Mouse (Mus musculus) ES-E14 (cell line): ENCODE results near the gene Rpl6. TPM values are rescaled to one million over a fixed set of nuclear protein-coding genes. Genes with fewer than 3 reads are reported as not detected.

Source experiments
- DNase-seq: peaks from one replicate; pipeline ENCODE4 v3.0.0-alpha.2; 2013; ENCODE audit warnings: low read depth, low spot score
- H3K27ac ChIP-seq: 2 replicates; pipeline ENCODE4 v1.5.1; 2012; ENCODE audit warnings: low read depth, mild to moderate bottlenecking, low read length, moderate library complexity, mixed read lengths; ENCODE audit not compliant: poor library complexity, insufficient read depth, severe bottlenecking
- H3K36me3 ChIP-seq: 2 replicates; pipeline ENCODE4 v1.6.1; 2012; ENCODE audit warnings: mild to moderate bottlenecking, low read length, moderate library complexity, mixed read lengths; ENCODE audit not compliant: control insufficient read depth, poor library complexity, insufficient read depth, severe bottlenecking
- H3K4me1 ChIP-seq, 2 experiments: fragments of 150-350 bp in 1 of 2; sonication (generic) in 1 of 2; 2 replicates each; pipeline ENCODE4 v1.6.1; 2012; ENCODE audit warnings: low read length in 2 of 2, mild to moderate bottlenecking in 1 of 2, mixed read lengths in 1 of 2; ENCODE audit not compliant: control insufficient read depth in 2 of 2, insufficient read depth in 2 of 2, poor library complexity in 1 of 2
- H3K4me3 ChIP-seq, 2 experiments: fragments of 150-350 bp in 1 of 2; sonication (generic) in 1 of 2; 2 replicates each; pipeline ENCODE4 v1.5.1; 2012; ENCODE audit warnings: low read length in 2 of 2, low read depth in 1 of 2, mild to moderate bottlenecking in 1 of 2, mixed read lengths in 1 of 2; ENCODE audit not compliant: insufficient read depth in 1 of 2, poor library complexity in 1 of 2, severe bottlenecking in 1 of 2
- H3K9ac ChIP-seq: 2 replicates; pipeline ENCODE4 v1.6.1; 2012; ENCODE audit warnings: low read depth, mild to moderate bottlenecking, low read length, mixed read lengths; ENCODE audit not compliant: poor library complexity, insufficient read depth, severe bottlenecking
- H3K9me3 ChIP-seq: fragments of 150-350 bp; sonication (generic); 2 replicates; pipeline ENCODE4 v1.6.1; 2012; ENCODE audit warnings: low read depth, mild to moderate bottlenecking, low read length; ENCODE audit not compliant: control insufficient read depth, insufficient read depth
- CHD2 ChIP-seq: IDR thresholded peaks from 2 replicates; pipeline ENCODE4 v1.6.1; 2014; ENCODE audit warnings: mild to moderate bottlenecking, low read depth, low read length, inconsistent platforms
- HCFC1 ChIP-seq: IDR thresholded peaks from 2 replicates; pipeline ENCODE4 v1.6.1; 2012; ENCODE audit warnings: low read length, inconsistent platforms, borderline replicate concordance; ENCODE audit not compliant: insufficient read depth
- MAFK ChIP-seq: IDR thresholded peaks from 2 replicates; pipeline ENCODE4 v1.6.1; 2014; ENCODE audit warnings: mild to moderate bottlenecking, low read depth, low read length, inconsistent platforms; ENCODE audit not compliant: insufficient read depth
- ZC3H11A ChIP-seq: IDR thresholded peaks from 2 replicates; pipeline ENCODE4 v1.6.1; 2012; ENCODE audit warnings: low read depth, mild to moderate bottlenecking, inconsistent platforms, low read length, borderline replicate concordance
- ZNF384 ChIP-seq: IDR thresholded peaks from 2 replicates; pipeline ENCODE4 v1.6.1; 2012; ENCODE audit warnings: low read depth, low read length, inconsistent platforms
- in situ Hi-C, 2 experiments: fragments of 600-800 bp; cut with MboI; formaldehyde crosslinking; loops; one replicate each; pipeline ENCODE4 v1.15.1; 2025; ENCODE audit warnings: low sequenced_read_pairs in 2 of 2, inconsistent platforms in 1 of 2; ENCODE audit not compliant: unreplicated experiment in 2 of 2
- total RNA-seq: library from RNA; depleted of rRNA; stranded (reverse); fragments of 300-350 nt; gene quantifications from 2 replicates; pipeline ENCODE4 v1.2.3, GENCODE M21; 2012

Gene Rpl6
- total RNA-seq, 1 experiment = 2,169 TPM

DNA sequence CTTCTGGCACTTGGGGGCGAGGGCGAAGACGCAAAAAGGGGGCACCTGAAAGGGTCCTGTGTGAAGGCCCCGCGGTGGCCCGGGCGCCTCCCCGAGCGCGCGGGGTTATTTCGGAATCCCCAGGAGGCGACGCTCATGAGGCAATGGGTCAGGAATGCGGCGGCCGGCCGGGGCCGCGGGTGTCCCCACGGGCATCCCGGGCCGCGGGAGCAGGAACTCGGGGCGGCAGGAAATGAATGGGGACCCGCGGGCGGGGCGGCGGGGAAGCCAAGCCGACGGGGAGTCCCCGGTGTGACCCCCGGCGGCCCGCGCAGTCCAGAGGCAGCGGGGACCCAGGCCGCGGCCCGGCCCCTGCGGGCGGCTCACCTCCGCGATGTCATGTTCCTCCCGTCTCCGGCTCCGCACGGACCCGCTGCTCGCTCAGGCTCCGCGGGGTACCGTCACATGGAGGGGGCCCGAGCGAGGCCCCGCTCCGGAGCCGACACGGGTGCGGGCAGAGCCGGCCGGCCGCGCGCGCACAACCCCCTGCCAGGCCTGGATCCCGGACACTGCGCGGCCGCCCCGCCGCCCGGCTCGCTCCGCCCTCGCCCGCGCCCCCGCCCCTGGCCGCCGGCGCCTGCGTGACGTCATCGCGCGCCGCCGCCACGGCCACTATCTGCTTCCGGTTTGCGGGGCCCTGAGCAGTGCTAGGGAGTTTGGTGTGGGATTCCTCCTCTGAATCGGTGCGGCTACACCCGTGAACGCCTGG, 13.3 kb upstream of the Rpl6 start, which contains the start of gene Ptpn11:
Ptpn11 (minus strand) TSS at position 562 of the 748 bp plus-strand sequence.
- Histone ChIP-seq H3K9ac (peak within 1 kb of the TSS; percentile 96), H3K9me3 (no peaks in the 10 kb centered on the region), H3K4me1 (peaks cover 2 to 14% of the 10 kb centered on the region in 2 experiments; a peak in 2 of 4 replicates), H3K36me3 (no peaks in the 10 kb centered on the region; the same call in 1 of the 2 replicates), H3K27ac (peak within 1 kb of the TSS; percentile 57; the same call in 1 of the 2 replicates), H3K4me3 (peak within 1 kb of the TSS; percentile 92 to 94)
- TF ChIP-seq HCFC1 (peak; percentile 77), ZNF384 (no peak)
- in situ Hi-C loops = no loop called here
- DNase-seq = peak; percentile 61

DNA sequence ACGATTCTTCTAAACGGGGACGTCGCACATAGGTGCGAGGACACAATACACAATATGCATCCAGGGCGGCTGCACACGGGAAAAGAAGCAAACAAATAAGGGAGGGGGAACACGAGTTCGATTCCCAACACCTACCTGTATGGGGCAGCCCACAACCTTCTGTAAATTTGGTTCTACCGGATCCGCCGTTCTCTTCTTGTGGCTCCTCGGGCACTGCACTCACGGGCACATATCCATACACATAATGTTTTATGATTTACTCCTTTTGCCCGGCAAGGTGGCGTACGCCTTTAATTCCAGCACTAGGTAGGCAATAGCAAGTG, 12.7 kb upstream of the Rpl6 start:
- DNase-seq = no peak
- Histone ChIP-seq H3K9ac (peak overlapping the region; percentile 96), H3K9me3 (no peaks in the 10 kb centered on the region), H3K27ac (0 out of 2 replicates have a peak overlapping the region, but pooled peaks have one; percentile 57), H3K4me1 (peaks cover 2 to 14% of the 10 kb centered on the region in 2 experiments; a peak in 2 of 4 replicates), H3K4me3 (peak overlapping the region; percentile 92 to 94), H3K36me3 (no peaks in the 10 kb centered on the region; the same call in 1 of the 2 replicates)
- TF ChIP-seq HCFC1 (no peak), ZNF384 (no peak), CHD2 (no peak)
- in situ Hi-C loops = no loop called here

DNA sequence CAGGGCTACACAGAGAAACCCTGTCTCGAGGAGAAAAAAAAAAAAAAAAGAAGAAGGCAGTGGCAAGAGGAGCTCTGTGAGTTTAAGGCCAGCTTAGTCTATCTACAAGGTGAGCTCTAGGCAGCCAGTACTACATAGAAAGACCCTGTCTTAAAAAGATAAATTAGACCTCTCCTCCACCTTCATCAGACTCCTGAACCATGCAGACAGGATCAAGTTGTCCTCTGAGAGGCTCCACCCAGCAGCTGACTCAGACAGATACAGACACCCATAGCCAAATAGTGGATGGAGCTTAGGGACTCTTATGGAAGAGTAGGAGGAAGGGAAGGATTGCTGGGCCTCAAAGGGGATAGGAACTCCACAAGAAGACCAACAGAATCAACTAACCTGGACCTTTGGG, 10.1 kb upstream of the Rpl6 start:
- Histone ChIP-seq H3K9ac (no peak overlapping the region), H3K27ac (no peak overlapping the region), H3K4me3 (no peak overlapping the region), H3K9me3 (no peaks in the 10 kb centered on the region), H3K36me3 (no peaks in the 10 kb centered on the region; the same call in 1 of the 2 replicates), H3K4me1 (peaks cover 2% of the 10 kb centered on the region in 2 experiments; a peak in 2 of 4 replicates)
- TF ChIP-seq ZNF384 (no peak), HCFC1 (no peak), ZC3H11A (no peak), CHD2 (no peak), MAFK (no peak)
- in situ Hi-C loops = no loop called here
- no peak for DNase-seq

DNA sequence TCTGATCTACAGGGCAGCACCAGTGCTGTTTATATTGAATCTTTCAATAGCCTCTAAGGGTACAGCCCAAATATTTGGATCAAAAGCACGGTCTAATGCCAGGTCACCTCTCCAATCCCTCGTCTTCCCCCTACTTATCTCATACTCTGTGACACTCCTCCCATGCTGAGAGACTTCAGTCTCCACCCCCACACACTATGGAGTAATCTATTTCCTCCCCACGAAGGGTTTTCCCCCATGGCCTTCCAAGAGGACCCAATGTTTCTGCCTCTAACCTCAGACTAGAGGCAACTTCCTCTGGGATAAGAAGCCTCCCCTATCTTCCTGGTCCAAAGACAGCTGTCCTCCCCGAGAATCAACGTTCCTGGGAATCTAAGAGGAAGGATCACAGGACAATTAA, 7.5 kb upstream of the Rpl6 start:
- in situ Hi-C loops = no loop called here
- TF ChIP-seq ZNF384 = no peak
- no peak for TF ChIP-seq MAFK
- TF ChIP-seq CHD2 = no peak
- TF ChIP-seq ZC3H11A = no peak
- TF ChIP-seq HCFC1 = no peak
- no peaks in the 10 kb centered on the region for H3K4me1 ChIP-seq
- H3K4me3 ChIP-seq = no peak overlapping the region
- H3K9me3 ChIP-seq = no peaks in the 10 kb centered on the region
- no peaks in the 10 kb centered on the region for H3K36me3 ChIP-seq
- H3K27ac ChIP-seq = no peak overlapping the region
- DNase-seq = no peak
- H3K9ac ChIP-seq = no peak overlapping the region

- Histone ChIP-seq H3K9ac (no peak overlapping the region; the same call in 1 of the 2 replicates), H3K9me3 (no peaks in the 10 kb centered on the region), H3K27ac (no peak overlapping the region), H3K4me3 (no peak overlapping the region), H3K36me3 (no peaks in the 10 kb centered on the region), H3K4me1 (no peaks in the 10 kb centered on the region)
- in situ Hi-C loops = no loop called here
- TF ChIP-seq ZNF384 (no peak), MAFK (no peak), HCFC1 (no peak), CHD2 (no peak), ZC3H11A (no peak)
- no peak for DNase-seq
Measured at GRCm38 (mm10) chr5:121197337-121197736, 6.9 kb upstream of the Rpl6 start.
